Comparison of ENCODE assay signal across 23 mouse cellular contexts in the genomic region with DNA sequence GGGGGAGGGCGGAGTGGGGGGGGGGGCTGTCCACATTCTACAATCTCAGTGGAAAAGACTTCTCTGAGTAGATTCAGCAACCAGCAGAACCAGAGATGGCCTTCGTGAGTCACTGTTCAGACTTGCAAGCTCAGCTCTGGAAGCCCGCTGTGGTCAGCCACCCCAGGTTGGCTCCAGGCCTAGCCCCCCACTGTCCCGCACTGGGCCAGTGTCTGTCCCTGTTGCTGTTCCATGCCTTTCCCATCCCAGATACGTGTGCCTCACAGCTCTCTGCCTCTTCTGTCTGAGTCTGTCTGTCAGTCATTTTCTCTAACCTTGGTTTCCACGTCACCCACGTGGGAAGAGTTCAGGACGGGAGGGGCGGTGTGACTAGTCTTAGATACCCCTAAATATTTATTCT. TPM values are rescaled to one million over a fixed set of nuclear protein-coding genes. Genes with fewer than 3 reads are reported as not detected.
DNase-seq lines count a peak whose midpoint lies in the region; ATAC-seq and TF ChIP-seq lines count a peak whose summit lies in the region.
"Had no signal": no experiment of that assay in that cellular context is flagged by ENCODE, and none has a peak within 500 bp of the region (broad histone marks: within the 10 kb centered on the region; RNA-seq: fewer than 3 reads in every experiment).

No protein-coding gene starts in this region.

- H3K27me3 ChIP-seq in Patski: no peaks in the 10 kb centered on the region
- H3K27me3 ChIP-seq in intestine, postnatal 0 days (replicated peaks; ENCODE audit: control insufficient read depth, insufficient read depth, low read length): no peaks in the 10 kb centered on the region
- H3K27me3 ChIP-seq in midbrain, embryonic 13.5 days: no peaks in the 10 kb centered on the region
- H3K27me3 ChIP-seq: limb, embryonic 15.5 days had no signal

- no peak for TF ChIP-seq CTCF in Patski (IDR thresholded peaks at IDR 0.05)
- TF ChIP-seq CTCF in intestine, postnatal 0 days (IDR thresholded peaks at IDR 0.05; ENCODE audit: low read depth): no peak

- H3K27ac ChIP-seq in intestine, postnatal 0 days (ENCODE audit: low read depth, low read length): no peak overlapping the region
- no peak overlapping the region for H3K27ac ChIP-seq in midbrain, embryonic 13.5 days
- H3K27ac ChIP-seq: embryonic facial prominence, embryonic 10.5 days; limb, embryonic 15.5 days; liver, embryonic 15.5 days; midbrain, embryonic 12.5 days had no signal

- in situ Hi-C loops in Patski (cut with MboI; ENCODE audit: low pct_unique_long_range_greater_than_20kb): no loop called here

- H3K9me3 ChIP-seq in intestine, postnatal 0 days (ENCODE audit: control insufficient read depth): no peaks in the 10 kb centered on the region
- H3K9me3 ChIP-seq in midbrain, embryonic 13.5 days: no peaks in the 10 kb centered on the region
- H3K9me3 ChIP-seq: embryonic facial prominence, embryonic 10.5 days; limb, embryonic 15.5 days; liver, embryonic 15.5 days; midbrain, embryonic 12.5 days had no signal

- H3K4me1 ChIP-seq in intestine, postnatal 0 days (replicated peaks; ENCODE audit: control insufficient read depth, insufficient read depth, low read length): no peaks in the 10 kb centered on the region
- peaks cover 8% of the 10 kb centered on the region for H3K4me1 ChIP-seq in midbrain, embryonic 13.5 days (replicated peaks)

- no peak overlapping the region for H3K4me3 ChIP-seq in intestine, postnatal 0 days (ENCODE audit: low read depth, low read length)
- H3K4me3 ChIP-seq in midbrain, embryonic 13.5 days (replicated peaks): no peak overlapping the region
- H3K4me3 ChIP-seq: embryonic facial prominence, embryonic 10.5 days; erythroblast, embryonic 14.5 days; limb, embryonic 15.5 days; liver, embryonic 15.5 days; midbrain, embryonic 12.5 days had no signal

- no peak overlapping the region for H3K9ac ChIP-seq in intestine, postnatal 0 days (ENCODE audit: low read depth, low read length)
- H3K9ac ChIP-seq in midbrain, embryonic 13.5 days (replicated peaks): no peak overlapping the region
- H3K9ac ChIP-seq: limb, embryonic 15.5 days; liver, embryonic 15.5 days; midbrain, embryonic 12.5 days had no signal

- CTCF ChIA-PET in Patski (lab: Charles Lee): interaction anchor here (1.1 to 1.7 kb wide), 3 partner anchors 9 to 25 kb away, joined by 5 to 8 read pairs (median 6); no protein-coding TSS in a partner anchor

- no peaks in the 10 kb centered on the region for H3K36me3 ChIP-seq in intestine, postnatal 0 days (ENCODE audit: control insufficient read depth, insufficient read depth)
- H3K36me3 ChIP-seq in midbrain, embryonic 13.5 days: peaks cover 6% of the 10 kb centered on the region
- H3K36me3 ChIP-seq: liver, embryonic 15.5 days had no signal

- POLR2A ChIA-PET in Patski (lab: Charles Lee): interaction anchor here (0.6 to 1.0 kb wide), 2 partner anchors 10 to 25 kb away, joined by 5 read pairs; no protein-coding TSS in a partner anchor

- 83% methylated on average over 9 of the region's 9 CpGs for WGBS in intestine, postnatal 0 days
- 71% methylated on average over 9 of the region's 9 CpGs for WGBS in midbrain, embryonic 13.5 days

- peak; percentile 52 for DNase-seq in cerebellum, adult 11-12 months
- no peak for DNase-seq in cerebellum, adult 9-10 months
- DNase-seq in 3134 (ENCODE audit: extremely low read depth, insufficient read length, low spot score) (peak; percentile 94), Patski (ENCODE audit: low read depth, low spot score) (no peak)
- peak; percentile 46 for DNase-seq in cerebellum, adult 9-11 months
- no peak for DNase-seq in thymus, adult 18-20 months
- DNase-seq: B cell, adult 2 months; gastrocnemius, postnatal 25 days; kidney, adult 11 months had no signal

- ATAC-seq in Patski: peak; percentile 51
- no peak for ATAC-seq in intestine, postnatal 0 days
- no peak for ATAC-seq in midbrain, embryonic 13.5 days
- ATAC-seq: forebrain, embryonic 14.5 days; hindbrain, embryonic 16.5 days; lung, postnatal 0 days had no signal

- no peak overlapping the region for H3K4me2 ChIP-seq in intestine, postnatal 0 days (replicated peaks; ENCODE audit: low read depth)
- no peak overlapping the region for H3K4me2 ChIP-seq in midbrain, embryonic 13.5 days (replicated peaks)
- H3K4me2 ChIP-seq: limb, embryonic 15.5 days; liver, embryonic 15.5 days; midbrain, embryonic 12.5 days had no signal

RNA-seq across cellular contexts. Expression of a gene that starts 0.6 kb away (rescaled TPM):
- 0.77 TPM for polyA plus RNA-seq in Patski (2021)
- 0.13 and 0.20 TPM in 2 replicates for polyA plus RNA-seq in intestine, postnatal 0 days (2015; fragmentation: Nextera tagmentation; extraction: Ambion mirVana)
- polyA plus RNA-seq in midbrain, embryonic 13.5 days (2015; fragmentation: Nextera tagmentation; extraction: Ambion mirVana): 0.93 and 1.5 TPM in 2 replicates
- polyA plus RNA-seq: erythroblast, embryonic 14.5 days; liver, embryonic 15.5 days had no signal

RNA-seq across cellular contexts. Expression of a gene that starts 23.8 kb away (rescaled TPM):
- 11.0 TPM for polyA plus RNA-seq in Patski (2021)
- polyA plus RNA-seq in intestine, postnatal 0 days (2015; fragmentation: Nextera tagmentation; extraction: Ambion mirVana): 0.31 and 0.40 TPM in 2 replicates
- polyA plus RNA-seq in midbrain, embryonic 13.5 days (2015; fragmentation: Nextera tagmentation; extraction: Ambion mirVana): 5.4 and 5.6 TPM in 2 replicates
- polyA plus RNA-seq: erythroblast, embryonic 14.5 days had no signal

RNA-seq across cellular contexts. Expression of a gene that starts 24.7 kb away (rescaled TPM):
- polyA plus RNA-seq in Patski (2021): 41.7 TPM
- polyA plus RNA-seq in intestine, postnatal 0 days (2015; fragmentation: Nextera tagmentation; extraction: Ambion mirVana): 1.3 and 1.6 TPM in 2 replicates
- 0.53 and 0.57 TPM in 2 replicates for polyA plus RNA-seq in midbrain, embryonic 13.5 days (2015; fragmentation: Nextera tagmentation; extraction: Ambion mirVana)

RNA-seq across cellular contexts. Expression of a gene that starts 40.8 kb away (rescaled TPM):
- not detected for polyA plus RNA-seq in Patski (2021)
- polyA plus RNA-seq in intestine, postnatal 0 days (2015; fragmentation: Nextera tagmentation; extraction: Ambion mirVana): 0.07 and 0.13 TPM in 2 replicates
- not detected in 2 replicates for polyA plus RNA-seq in midbrain, embryonic 13.5 days (2015; fragmentation: Nextera tagmentation; extraction: Ambion mirVana)
- polyA plus RNA-seq: erythroblast, embryonic 14.5 days; hindbrain, embryonic 16.5 days; kidney, embryonic 16.5 days; large intestine, adult 2 months; limb, embryonic 15.5 days; liver, embryonic 15.5 days; midbrain, embryonic 12.5 days; neural tube, embryonic 14.5 days; stomach, embryonic 16.5 days had no signal

RNA-seq across cellular contexts. Expression of a gene that starts 40.9 kb away (rescaled TPM):
- not detected for polyA plus RNA-seq in Patski (2021)
- 0.10 and 0.20 TPM in 2 replicates for polyA plus RNA-seq in intestine, postnatal 0 days (2015; fragmentation: Nextera tagmentation; extraction: Ambion mirVana)
- polyA plus RNA-seq in midbrain, embryonic 13.5 days (2015; fragmentation: Nextera tagmentation; extraction: Ambion mirVana): 1.5 and 2.4 TPM in 2 replicates

Comparison
In these comparisons a context has a peak if more than half of its experiments do, and no peak if none do; other contexts are left out.
1. DNase-seq: peak in cerebellum, adult 11-12 months (single experiment), 3134 (single experiment) and cerebellum, adult 9-11 months (single experiment); none in cerebellum, adult 9-10 months (single experiment), Patski (single experiment) and thymus, adult 18-20 months (0 of 2).
2. RNA of a gene that starts 24.7 kb away (polyA plus RNA-seq): 41.7 TPM in Patski (single experiment); 1.3 to 1.6 TPM in intestine, postnatal 0 days and 0.53 to 0.57 TPM in midbrain, embryonic 13.5 days; every median in the first group is over 10 times any median in the second.